ENCODE assay signal across 12 mouse cellular contexts in the genomic region with DNA sequence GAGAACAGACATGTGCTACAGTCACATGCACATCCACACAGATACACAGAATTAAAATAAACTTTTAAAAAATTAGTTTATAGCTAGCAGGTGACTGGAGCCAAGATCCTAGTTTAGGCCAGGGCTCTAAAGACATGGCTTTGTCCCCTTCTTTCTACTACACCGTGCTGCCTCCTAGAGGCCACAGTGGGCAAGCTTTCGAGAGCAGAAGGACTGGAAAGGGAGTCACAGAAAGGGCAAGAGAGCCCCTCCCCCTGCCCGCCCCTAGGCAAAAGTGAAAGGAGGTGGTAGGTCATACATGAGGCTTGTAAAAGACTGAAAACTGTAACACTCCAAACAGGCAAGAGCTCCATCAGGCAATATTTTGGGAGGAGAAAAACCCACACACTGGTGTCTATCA. TPM values are rescaled to one million over a fixed set of nuclear protein-coding genes. Genes with fewer than 3 reads are reported as not detected.
DNase-seq lines count a peak whose midpoint lies in the region; ATAC-seq and TF ChIP-seq lines count a peak whose summit lies in the region.
"Had no signal": no experiment of that assay in that cellular context is flagged by ENCODE, and none has a peak within 500 bp of the region (broad histone marks: within the 10 kb centered on the region; RNA-seq: fewer than 3 reads in every experiment).

No protein-coding gene starts in this region.

- WGBS in kidney, postnatal 0 days: 72% methylated on average over 3 of the region's 3 CpGs
- WGBS in stomach, postnatal 0 days: 58% methylated on average over 3 of the region's 3 CpGs
- 77% methylated on average over 3 of the region's 3 CpGs for WGBS in midbrain, embryonic 16.5 days

- H3K27me3 ChIP-seq in kidney, postnatal 0 days (ENCODE audit: insufficient read depth, low read length): no peaks in the 10 kb centered on the region
- no peaks in the 10 kb centered on the region for H3K27me3 ChIP-seq in stomach, postnatal 0 days (ENCODE audit: control insufficient read depth, insufficient read depth, low read length)
- no peaks in the 10 kb centered on the region for H3K27me3 ChIP-seq in midbrain, embryonic 16.5 days (ENCODE audit: control insufficient read depth, insufficient read depth, low read depth, low read length)
- H3K27me3 ChIP-seq: liver, embryonic 13.5 days had no signal

- ATAC-seq in kidney, postnatal 0 days (replicated peaks; ENCODE audit: low FRiP score, low read depth): no peak
- ATAC-seq in stomach, postnatal 0 days (ENCODE audit: low FRiP score, low TSS enrichment): no peak
- ATAC-seq in midbrain, embryonic 16.5 days: no peak
- ATAC-seq: forebrain, embryonic 14.5 days had no signal

- H3K9me3 ChIP-seq in kidney, postnatal 0 days (replicated peaks; ENCODE audit: low read length): no peaks in the 10 kb centered on the region
- H3K9me3 ChIP-seq in ES-E14 (ENCODE audit: control insufficient read depth, insufficient read depth, low read depth, low read length): no peaks in the 10 kb centered on the region
- no peaks in the 10 kb centered on the region for H3K9me3 ChIP-seq in stomach, postnatal 0 days (ENCODE audit: control insufficient read depth, low read length)
- no peaks in the 10 kb centered on the region for H3K9me3 ChIP-seq in midbrain, embryonic 16.5 days (replicated peaks; ENCODE audit: control insufficient read depth, low read length, poor library complexity, severe bottlenecking)

- H3K4me1 ChIP-seq in kidney, postnatal 0 days (replicated peaks; ENCODE audit: insufficient read depth, low read length): no peaks in the 10 kb centered on the region
- no peaks in the 10 kb centered on the region for H3K4me1 ChIP-seq in ES-E14 (ENCODE audit: control insufficient read depth in 2 of 2, insufficient read depth in 2 of 2, low read length in 2 of 2, poor library complexity in 1 of 2)
- H3K4me1 ChIP-seq in stomach, postnatal 0 days (replicated peaks; ENCODE audit: control insufficient read depth, insufficient read depth): no peaks in the 10 kb centered on the region
- H3K4me1 ChIP-seq in midbrain, embryonic 16.5 days (ENCODE audit: control insufficient read depth, insufficient read depth, low read length): peaks cover 5% of the 10 kb centered on the region
- H3K4me1 ChIP-seq: liver, embryonic 13.5 days had no signal

- DNase-seq in kidney, postnatal 0 days (ENCODE audit: low spot score): no peak
- no peak for DNase-seq in kidney, adult 8-10 months
- DNase-seq in thymus, postnatal 14 days: peak; percentile 27
- no peak for DNase-seq in thymus, adult 18-20 months
- DNase-seq in ES-E14 (ENCODE audit: low read depth, low spot score): no peak
- no peak for DNase-seq in stomach, postnatal 0 days (ENCODE audit: low spot score)
- DNase-seq: adrenal gland, postnatal 14 days; gastrocnemius, postnatal 10 days; liver, embryonic 13.5 days; right cerebral cortex, postnatal 4 days had no signal

- no peak overlapping the region for H3K4me2 ChIP-seq in kidney, postnatal 0 days (ENCODE audit: low read length)
- H3K4me2 ChIP-seq in stomach, postnatal 0 days (replicated peaks; ENCODE audit: low read depth): no peak overlapping the region
- no peak overlapping the region for H3K4me2 ChIP-seq in midbrain, embryonic 16.5 days (ENCODE audit: low read length)
- H3K4me2 ChIP-seq: liver, embryonic 13.5 days had no signal

- no peak for TF ChIP-seq EP300 in stomach, postnatal 0 days (optimal IDR thresholded peaks at IDR 0.05)

- H3K4me3 ChIP-seq in kidney, postnatal 0 days (replicated peaks; ENCODE audit: low read depth, low read length): no peak overlapping the region
- H3K4me3 ChIP-seq in ES-E14 (ENCODE audit: insufficient read depth in 1 of 2, low read depth in 1 of 2, low read length in 2 of 2, poor library complexity in 1 of 2, severe bottlenecking in 1 of 2): no peak overlapping the region
- H3K4me3 ChIP-seq in stomach, postnatal 0 days (ENCODE audit: low read depth, low read length): no peak overlapping the region
- no peak overlapping the region for H3K4me3 ChIP-seq in midbrain, embryonic 16.5 days (ENCODE audit: low read depth, low read length)
- H3K4me3 ChIP-seq: liver, embryonic 13.5 days had no signal

- in situ Hi-C loops in ES-E14 (cut with MboI; ENCODE audit: low sequenced_read_pairs in 2 of 2, unreplicated experiment in 2 of 2): loop anchor here (25.0 kb wide), 2 partner anchors 226 to 1299 kb away; no protein-coding TSS in a partner anchor

- no peaks in the 10 kb centered on the region for H3K36me3 ChIP-seq in kidney, postnatal 0 days (ENCODE audit: insufficient read depth, low read length)
- H3K36me3 ChIP-seq in ES-E14 (ENCODE audit: control insufficient read depth, insufficient read depth, low read length, poor library complexity, severe bottlenecking): peaks cover 3% of the 10 kb centered on the region; the same call in 1 of the 2 replicates
- no peaks in the 10 kb centered on the region; the same call in 1 of the 2 replicates for H3K36me3 ChIP-seq in stomach, postnatal 0 days (ENCODE audit: control insufficient read depth, insufficient read depth, low read length)
- H3K36me3 ChIP-seq in midbrain, embryonic 16.5 days (ENCODE audit: control insufficient read depth, insufficient read depth, low read length): no peaks in the 10 kb centered on the region

- no peak overlapping the region for H3K27ac ChIP-seq in kidney, postnatal 0 days
- H3K27ac ChIP-seq in ES-E14 (ENCODE audit: insufficient read depth, low read depth, low read length, poor library complexity, severe bottlenecking): no peak overlapping the region
- no peak overlapping the region for H3K27ac ChIP-seq in stomach, postnatal 0 days (replicated peaks)
- no peak overlapping the region for H3K27ac ChIP-seq in midbrain, embryonic 16.5 days (ENCODE audit: low read length)
- H3K27ac ChIP-seq: liver, embryonic 13.5 days had no signal

- H3K9ac ChIP-seq in kidney, postnatal 0 days (ENCODE audit: low read depth, low read length): no peak overlapping the region
- H3K9ac ChIP-seq in ES-E14 (ENCODE audit: insufficient read depth, low read depth, low read length, poor library complexity, severe bottlenecking): no peak overlapping the region
- no peak overlapping the region for H3K9ac ChIP-seq in stomach, postnatal 0 days (ENCODE audit: low read length)
- no peak overlapping the region for H3K9ac ChIP-seq in midbrain, embryonic 16.5 days (ENCODE audit: low read depth, low read length)
- H3K9ac ChIP-seq: liver, embryonic 13.5 days had no signal

- TF ChIP-seq CTCF in kidney, postnatal 0 days (IDR thresholded peaks at IDR 0.05; ENCODE audit: low read depth): peak; percentile 35; the same call in 1 of the 2 replicates
- TF ChIP-seq CTCF in stomach, postnatal 0 days (IDR thresholded peaks at IDR 0.05; ENCODE audit: low read depth): peak; percentile 51

TF ChIP-seq in ES-E14, 5 proteins besides CTCF, POLR2A, EP300 and RAD21:
- TF ChIP-seq ZNF384 (IDR thresholded peaks at IDR 0.05; ENCODE audit: low read depth, low read length): no peak
- TF ChIP-seq ZC3H11A (IDR thresholded peaks at IDR 0.05; ENCODE audit: borderline replicate concordance, low read depth, low read length): 0 out of 2 replicates have a peak, but pooled peaks have one; percentile 36
TF ChIP-seq in ES-E14: peak in this region for 1.

RNA-seq across cellular contexts. Expression of a gene that starts 13.8 kb away (rescaled TPM):
- polyA plus RNA-seq in kidney, postnatal 0 days (2015; fragmentation: Nextera tagmentation; extraction: Ambion mirVana): 2.3 and 3.1 TPM in 2 replicates
- total RNA-seq in ES-E14 (2012; rRNA removed): 0.71 and 1.7 TPM in 2 replicates
- 0.06 TPM in 1 of 2 replicates, not detected in the other for polyA plus RNA-seq in stomach, postnatal 0 days (2015; fragmentation: Nextera tagmentation; extraction: Ambion mirVana)
- polyA plus RNA-seq in midbrain, embryonic 16.5 days (2015; fragmentation: Nextera tagmentation; extraction: Ambion mirVana): 0.15 and 0.16 TPM in 2 replicates
- total RNA-seq: adrenal gland, postnatal 14 days; gastrocnemius, postnatal 10 days had no signal
- polyA plus RNA-seq: forebrain, embryonic 14.5 days; liver, embryonic 13.5 days had no signal

RNA-seq across cellular contexts. Expression of a gene that starts 25.3 kb away (rescaled TPM):
- polyA plus RNA-seq in kidney, postnatal 0 days (2015; fragmentation: Nextera tagmentation; extraction: Ambion mirVana): 10.2 and 12.2 TPM in 2 replicates
- 7.7 and 7.9 TPM in 2 replicates for total RNA-seq in ES-E14 (2012; rRNA removed)
- polyA plus RNA-seq in stomach, postnatal 0 days (2015; fragmentation: Nextera tagmentation; extraction: Ambion mirVana): 7.0 and 7.7 TPM in 2 replicates
- polyA plus RNA-seq in midbrain, embryonic 16.5 days (2015; fragmentation: Nextera tagmentation; extraction: Ambion mirVana): 8.4 and 8.9 TPM in 2 replicates
